Mouse (Mus musculus) MEL (cell line): ENCODE measurements around the gene Scpep1.

Experiments
- CTCF ChIP-seq, 3 experiments: IDR thresholded peaks in 2 of 3; conservative IDR thresholded peaks in 1 of 3; 2 replicates each; pipeline ENCODE4 v1.5.1; 2011 to 2012; ENCODE audit warnings: low read length in 3 of 3, low read depth in 2 of 3, mild to moderate bottlenecking in 2 of 3, improper control_type of control experiment in 1 of 3, inconsistent platforms in 1 of 3, mixed read lengths in 1 of 3, moderate library complexity in 1 of 3; ENCODE audit not compliant: control insufficient read depth in 1 of 3, insufficient read depth in 1 of 3, poor library complexity in 1 of 3, severe bottlenecking in 1 of 3
- E2F4 ChIP-seq: IDR thresholded peaks from 2 replicates; pipeline ENCODE4 v1.6.1; 2011; ENCODE audit warnings: low read depth, low read length, improper control_type of control experiment, borderline replicate concordance
- EP300 ChIP-seq, 2 experiments: IDR thresholded peaks; 2 replicates each; pipeline ENCODE4 v1.6.1; 2011; ENCODE audit warnings: improper control_type of control experiment in 2 of 2, low read length in 2 of 2, low read depth in 1 of 2, mild to moderate bottlenecking in 1 of 2
- GATA1 ChIP-seq: IDR thresholded peaks from 2 replicates; pipeline ENCODE4 v1.6.1; 2011; ENCODE audit warnings: low read depth, low read length, improper control_type of control experiment
- MAX ChIP-seq: IDR thresholded peaks from 2 replicates; pipeline ENCODE4 v1.6.1; 2011; ENCODE audit warnings: low read length, improper control_type of control experiment
- MAZ ChIP-seq: IDR thresholded peaks from 2 replicates; pipeline ENCODE4 v1.6.1; 2012; ENCODE audit warnings: low read depth, mild to moderate bottlenecking, inconsistent platforms, low read length, improper control_type of control experiment

DNA sequence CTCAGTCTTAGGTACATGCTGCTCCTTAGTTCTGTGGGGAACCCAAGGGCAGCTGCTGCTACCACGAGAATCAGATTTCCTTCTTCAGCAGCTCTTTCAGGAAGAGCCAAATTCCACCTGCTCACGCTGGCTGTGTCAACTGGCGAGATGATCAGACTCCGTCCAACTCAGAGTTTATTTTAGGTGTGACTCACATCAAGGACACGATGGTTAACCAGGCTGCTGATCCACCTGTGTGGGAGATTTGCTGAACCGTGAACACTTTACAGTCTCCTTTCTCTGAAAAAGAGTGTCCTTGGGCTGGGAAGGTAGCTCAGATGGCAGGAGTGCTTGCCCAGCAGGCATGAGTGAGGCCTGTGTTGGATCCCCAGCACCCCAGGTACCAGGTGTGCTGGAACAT is 52.5 kb downstream of the Scpep1 start:
- TF ChIP-seq MAZ (no peak), MAX (no peak), E2F4 (no peak), GATA1 (no peak), CTCF (IDR thresholded peaks at IDR 0.05 in 2 of 3, conservative IDR thresholded peaks at IDR 0.05 in 1 of 3; ENCODE audit: control insufficient read depth in 1 of 3, insufficient read depth in 1 of 3, low read depth in 2 of 3, low read length in 3 of 3, poor library complexity in 1 of 3, severe bottlenecking in 1 of 3) (no peak), EP300 (IDR thresholded peaks at IDR 0.05; ENCODE audit: low read depth in 1 of 2, low read length in 2 of 2) (no peak)
